10 mouse cellular contexts compared by ENCODE assay signal in the genomic region with DNA sequence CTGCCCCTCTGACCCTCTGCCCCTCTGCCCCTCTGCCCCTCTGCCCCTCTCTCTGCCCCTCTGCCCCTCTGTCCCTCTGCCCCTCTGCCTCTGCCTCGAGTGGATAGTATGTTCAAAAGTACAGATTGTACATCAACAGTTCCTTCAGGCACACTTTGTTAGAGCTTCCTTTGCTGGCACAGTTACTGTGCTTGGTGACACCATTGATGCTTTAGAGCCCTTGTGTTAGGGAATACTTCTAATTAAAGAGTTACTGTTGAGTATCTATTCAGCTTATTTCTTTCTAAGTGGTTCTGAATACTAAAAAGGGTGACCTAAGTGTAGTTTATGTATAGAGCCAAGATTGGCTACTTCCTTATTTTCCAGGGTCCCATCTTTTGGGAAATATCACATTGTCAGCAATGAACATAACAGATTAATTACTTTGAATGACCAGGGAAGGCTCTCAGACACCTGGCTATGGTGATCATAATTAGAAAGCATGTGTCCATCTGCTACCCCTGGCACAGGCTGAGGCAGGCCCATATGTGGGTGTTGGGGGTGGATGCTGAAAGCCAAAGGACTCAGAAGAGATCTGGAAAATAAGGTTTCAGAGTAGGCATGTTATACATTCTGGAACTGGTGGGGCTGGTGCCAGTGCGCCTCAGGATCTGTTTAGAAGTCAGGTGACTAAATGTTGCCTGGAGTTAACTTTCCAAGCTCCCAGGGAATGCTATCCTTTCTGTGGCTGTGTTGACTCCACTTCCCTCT.
A peak's percentile ranks its signal among the peaks of the same experiment; 100 is the strongest.
DNase-seq lines count a peak whose midpoint lies in the region; TF ChIP-seq lines count a peak whose summit lies in the region.
"Had no signal": no experiment of that assay in that cellular context is flagged by ENCODE, and none has a peak within 500 bp of the region (broad histone marks: within the 10 kb centered on the region; RNA-seq: fewer than 3 reads in every experiment).

No protein-coding gene starts in this region.

- DNase-seq in layer of hippocampus, adult 8-10 months (ENCODE audit: low spot score in 2 of 2), result peak; percentile 28 to 37
- no peak for DNase-seq in layer of hippocampus, postnatal 25 days (ENCODE audit: extremely low spot score in 1 of 2, low spot score in 1 of 2)
- DNase-seq in brain, embryonic 14.5 days (ENCODE audit: low read depth), result peak; percentile 58
- peak; percentile 63 for DNase-seq in cerebellum, adult 11 months
- peak; percentile 78 to 80 for DNase-seq in cerebellum, postnatal 36 days
- DNase-seq in adipocyte (ENCODE audit: low spot score), result no peak
- DNase-seq in spleen, postnatal 4 days (ENCODE audit: low spot score in 2 of 2), result no peak
- DNase-seq: gastrocnemius, postnatal 10 days; kidney, postnatal 25 days; thymus, postnatal 36 days had no signal

- TF ChIP-seq CTCF in brain, embryonic 14.5 days (IDR thresholded peaks at IDR 0.05; ENCODE audit: borderline replicate concordance, extremely low read depth, insufficient read depth, insufficient read length), result no peak

- no peak for TF ChIP-seq POLR2A in brain, embryonic 14.5 days (IDR thresholded peaks at IDR 0.05; ENCODE audit: borderline replicate concordance, extremely low read depth, insufficient read depth, insufficient read length, poor library complexity, severe bottlenecking)

Comparison
In these comparisons a context has a peak if more than half of its experiments do, and no peak if none do; other contexts are left out.
1. DNase-seq: peak in layer of hippocampus, adult 8-10 months (2 of 2), brain, embryonic 14.5 days (single experiment), cerebellum, adult 11 months (single experiment) and cerebellum, postnatal 36 days (2 of 2); none in layer of hippocampus, postnatal 25 days (0 of 2), adipocyte (single experiment) and spleen, postnatal 4 days (0 of 2).